Mouse (Mus musculus): ENCODE results near the gene Twsg1.

GRCm38 (mm10) chr17:65916135-65916668, 34.8 kb downstream of the Twsg1 start:
- TF ChIP-seq CTCF (IDR thresholded peaks at IDR 0.05; ENCODE audit: low read depth, low read length) = no peak
- no peak for TF ChIP-seq POLR2A (IDR thresholded peaks at IDR 0.05; ENCODE audit: extremely low read depth, insufficient read depth, low read length)

Measured in liver, adult 2 months (tissue).